Mouse (Mus musculus): ENCODE data around the gene Ints7. TPM values are rescaled to one million over a fixed set of nuclear protein-coding genes. Genes with fewer than 3 reads are reported as not detected.

Gene Ints7
- polyA plus RNA-seq, 1 experiment from 2014 or later, result 78.0 TPM

- no peak overlapping the region for H3K27ac ChIP-seq (replicated peaks)
- no peaks in the 10 kb centered on the region for H3K36me3 ChIP-seq
- DNase-seq (ENCODE audit: low spot score), result no peak
- peaks cover 57% of the 10 kb centered on the region for H3K27me3 ChIP-seq (ENCODE audit: low read depth, poor library complexity, severe bottlenecking)
- H3K4me1 ChIP-seq, result peaks cover 46% of the 10 kb centered on the region
- no peaks in the 10 kb centered on the region for H3K9me3 ChIP-seq (replicated peaks)
- WGBS, result 66% methylated on average over 4 of the region's 4 CpGs
- H3K4me3 ChIP-seq, result no peak overlapping the region
Observed at GRCm38 (mm10) chr1:191642903-191643302, 67.5 kb downstream of the Ints7 start.

DNA sequence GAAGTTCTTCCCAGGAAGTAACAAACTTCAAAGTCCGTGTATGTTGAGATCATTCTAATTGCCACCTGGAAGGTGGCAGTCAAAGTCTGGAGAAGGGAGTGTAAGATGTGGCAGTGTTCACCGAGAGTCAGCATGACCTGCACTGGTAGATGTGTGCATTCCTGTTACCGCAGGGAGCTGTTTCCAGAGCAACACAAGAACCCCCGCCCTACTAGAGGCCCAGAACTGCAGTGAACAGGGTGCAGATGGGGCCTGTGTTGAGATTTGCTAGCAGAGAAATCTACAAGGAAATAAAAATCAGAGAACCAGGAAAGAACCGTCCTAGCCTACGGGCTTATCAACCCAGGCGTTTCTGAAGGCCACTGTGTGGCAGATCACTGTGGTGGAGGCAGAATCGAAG lies 70.5 kb downstream of the Ints7 start:
- H3K4me1 ChIP-seq, result peaks cover 40% of the 10 kb centered on the region
- no peak overlapping the region for H3K4me3 ChIP-seq
- H3K27me3 ChIP-seq (ENCODE audit: low read depth, poor library complexity, severe bottlenecking), result peaks cover 29% of the 10 kb centered on the region
- peak overlapping the region; percentile 42; the same call in 1 of the 2 replicates for H3K27ac ChIP-seq (replicated peaks)
- H3K9me3 ChIP-seq (replicated peaks), result no peaks in the 10 kb centered on the region
- WGBS, result 61% methylated on average over 8 of the region's 8 CpGs
- H3K36me3 ChIP-seq, result no peaks in the 10 kb centered on the region
- no peak for DNase-seq (ENCODE audit: low spot score)

- 86% methylated on average over 3 of the region's 3 CpGs for WGBS
Observed at GRCm38 (mm10) chr1:191647590-191647989, 72.2 kb downstream of the Ints7 start.

DNA sequence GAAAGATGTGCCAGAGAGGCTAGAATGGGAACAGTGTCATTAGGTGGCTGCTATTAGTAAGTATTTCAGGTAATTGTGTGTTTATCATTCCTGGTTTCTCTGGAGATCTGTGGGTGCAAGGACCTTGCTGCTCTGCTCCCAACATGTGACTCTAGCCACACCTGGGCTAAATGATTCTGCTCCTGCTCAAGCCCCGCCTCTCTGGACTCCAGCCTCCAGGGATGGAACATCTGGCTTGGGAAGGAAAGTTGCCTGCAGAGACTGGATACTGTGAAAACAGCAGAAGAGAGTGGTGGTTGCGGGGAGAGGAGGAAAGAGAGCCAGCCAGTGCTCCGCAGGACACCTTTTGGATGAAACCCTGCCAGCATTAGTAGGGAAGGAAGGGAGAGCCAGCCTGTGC lies 84.0 kb downstream of the Ints7 start:
- no peak for DNase-seq (ENCODE audit: low spot score)
- 66% methylated on average over 3 of the region's 3 CpGs for WGBS
- Histone ChIP-seq H3K27me3 (ENCODE audit: low read depth, poor library complexity, severe bottlenecking) (no peaks in the 10 kb centered on the region), H3K36me3 (no peaks in the 10 kb centered on the region), H3K9me3 (replicated peaks) (no peaks in the 10 kb centered on the region), H3K4me3 (no peak overlapping the region), H3K27ac (replicated peaks) (no peak overlapping the region), H3K4me1 (no peaks in the 10 kb centered on the region)

More at GRCm38 (mm10) chr1:191647590-191647989, 72.2 kb downstream of the Ints7 start:
- no peak for DNase-seq (ENCODE audit: low spot score)
- Histone ChIP-seq H3K27ac (replicated peaks) (no peak overlapping the region), H3K27me3 (ENCODE audit: low read depth, poor library complexity, severe bottlenecking) (peaks cover 25% of the 10 kb centered on the region), H3K4me1 (peaks cover 28% of the 10 kb centered on the region), H3K36me3 (no peaks in the 10 kb centered on the region), H3K4me3 (no peak overlapping the region), H3K9me3 (replicated peaks) (no peaks in the 10 kb centered on the region)

DNA sequence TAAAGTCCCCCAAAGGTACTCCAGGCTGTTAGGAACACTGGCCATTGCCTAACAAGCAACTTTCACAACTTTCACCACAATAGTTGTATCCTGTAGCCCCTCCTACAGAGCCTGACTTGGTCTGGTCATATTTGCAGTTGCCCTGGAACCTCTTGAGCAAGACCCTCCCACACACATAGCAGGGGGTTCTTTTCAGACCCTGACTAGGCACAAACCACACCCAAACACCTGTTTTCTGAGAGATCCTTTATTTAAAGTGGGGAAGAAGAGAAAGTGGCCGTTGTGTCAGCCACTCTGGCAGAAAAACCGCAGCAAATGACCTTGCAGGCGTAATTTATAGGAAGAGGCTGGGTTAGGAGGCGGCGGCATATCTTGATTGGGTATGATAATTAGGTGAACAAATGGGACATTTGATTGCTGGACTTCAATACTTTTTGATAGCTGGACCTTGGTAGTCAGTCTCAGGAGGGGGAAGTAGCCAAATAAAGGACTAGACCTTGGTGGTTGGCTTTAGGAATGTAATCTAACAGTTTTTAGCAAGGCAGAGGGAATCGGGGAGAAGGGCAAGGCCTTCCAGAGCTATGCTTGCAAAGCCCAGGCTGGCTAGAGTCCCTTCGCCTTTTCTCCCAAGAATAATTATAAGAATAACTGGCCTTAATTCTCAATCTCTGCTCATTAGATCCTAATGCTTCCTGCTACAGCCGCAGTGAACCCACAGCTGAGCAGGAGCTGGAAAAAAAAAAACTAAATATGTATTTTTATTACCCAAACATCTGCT lies 85.8 kb downstream of the Ints7 start:
- no peaks in the 10 kb centered on the region for H3K27me3 ChIP-seq (ENCODE audit: low read depth, poor library complexity, severe bottlenecking)
- H3K36me3 ChIP-seq, result no peaks in the 10 kb centered on the region
- DNase-seq (ENCODE audit: low spot score), result no peak
- H3K9me3 ChIP-seq (replicated peaks), result no peaks in the 10 kb centered on the region
- H3K4me3 ChIP-seq, result no peak overlapping the region
- H3K4me1 ChIP-seq, result no peaks in the 10 kb centered on the region
- H3K27ac ChIP-seq (replicated peaks), result no peak overlapping the region
- 82% methylated on average over 8 of the region's 8 CpGs for WGBS

- no peak for DNase-seq (ENCODE audit: low spot score)
- WGBS, result 87% methylated on average over 9 of the region's 9 CpGs
Observed at GRCm38 (mm10) chr1:191662178-191662898, 86.9 kb downstream of the Ints7 start.

DNA sequence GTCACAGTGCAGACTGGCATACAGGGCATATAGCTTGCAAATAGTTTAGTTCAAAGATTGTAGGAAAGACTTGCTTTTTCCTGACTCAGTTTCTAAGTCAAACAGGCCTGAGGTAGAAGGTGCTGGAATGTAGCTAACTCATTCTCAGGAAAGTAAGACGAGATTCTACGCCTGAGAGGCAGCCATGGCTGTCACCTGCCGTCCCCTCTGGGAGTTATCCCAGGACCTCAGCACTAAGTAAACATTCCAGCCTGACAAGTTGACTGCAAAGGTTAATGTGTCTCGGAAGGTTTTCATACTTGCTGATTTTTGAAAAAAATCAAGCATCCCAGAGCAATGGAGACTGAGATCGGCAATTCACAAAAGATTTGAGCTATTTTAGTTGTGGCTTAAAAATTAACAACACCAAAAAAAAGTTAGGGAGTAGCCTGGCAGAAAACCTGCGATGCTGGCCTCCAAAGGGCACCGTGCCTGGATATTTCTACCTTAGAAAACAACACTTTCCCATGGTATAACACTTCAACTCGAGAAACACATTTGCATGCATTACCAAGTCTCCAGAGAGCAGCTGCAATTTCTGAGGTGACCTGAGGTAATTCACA lies 87.6 kb downstream of the Ints7 start:
- Histone ChIP-seq H3K36me3 (no peaks in the 10 kb centered on the region), H3K9me3 (replicated peaks) (no peaks in the 10 kb centered on the region), H3K27ac (replicated peaks) (no peak overlapping the region), H3K4me3 (no peak overlapping the region), H3K27me3 (ENCODE audit: low read depth, poor library complexity, severe bottlenecking) (no peaks in the 10 kb centered on the region), H3K4me1 (no peaks in the 10 kb centered on the region)
- 73% methylated on average over 8 of the region's 8 CpGs for WGBS
- no peak for DNase-seq (ENCODE audit: low spot score)

More at GRCm38 (mm10) chr1:191662178-191662898, 86.9 kb downstream of the Ints7 start:
- Histone ChIP-seq H3K4me1 (no peaks in the 10 kb centered on the region), H3K27ac (replicated peaks) (no peak overlapping the region), H3K9me3 (replicated peaks) (no peaks in the 10 kb centered on the region), H3K36me3 (no peaks in the 10 kb centered on the region), H3K27me3 (ENCODE audit: low read depth, poor library complexity, severe bottlenecking) (no peaks in the 10 kb centered on the region), H3K4me3 (no peak overlapping the region)

GRCm38 (mm10) chr1:191663603-191664002 lies 88.2 kb downstream of the Ints7 start:
- H3K9me3 ChIP-seq (replicated peaks), result no peaks in the 10 kb centered on the region
- H3K27ac ChIP-seq (replicated peaks), result no peak overlapping the region
- H3K4me3 ChIP-seq, result no peak overlapping the region
- no peaks in the 10 kb centered on the region for H3K27me3 ChIP-seq (ENCODE audit: low read depth, poor library complexity, severe bottlenecking)
- H3K36me3 ChIP-seq, result no peaks in the 10 kb centered on the region
- DNase-seq (ENCODE audit: low spot score), result no peak
- H3K4me1 ChIP-seq, result no peaks in the 10 kb centered on the region
- 90% methylated on average over 6 of the region's 6 CpGs for whole genome bisulfite sequencing

DNA sequence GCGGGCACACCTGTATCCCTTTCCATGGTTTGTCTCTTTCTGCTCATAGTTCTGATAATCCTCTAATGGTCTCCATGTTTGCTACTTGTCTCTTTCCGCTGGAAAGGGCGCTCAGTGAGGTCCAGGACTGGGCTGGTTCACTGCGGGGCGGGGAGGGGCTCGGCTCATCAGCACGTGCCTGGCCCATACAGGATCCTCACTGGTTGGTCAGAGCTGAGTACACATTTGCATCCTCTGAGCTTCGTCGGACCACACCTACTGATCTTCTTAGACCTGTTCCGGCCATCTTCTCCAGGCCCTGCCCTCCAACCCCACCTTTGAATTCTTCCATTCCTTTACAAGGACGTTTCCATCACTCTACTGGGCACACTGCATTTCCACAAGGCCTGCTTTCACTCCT lies 90.9 kb downstream of the Ints7 start:
- no peaks in the 10 kb centered on the region for H3K4me1 ChIP-seq
- H3K27ac ChIP-seq (replicated peaks), result no peak overlapping the region
- 82% methylated on average over 11 of the region's 11 CpGs for WGBS

GRCm38 (mm10) chr1:191668030-191668429 lies 92.6 kb downstream of the Ints7 start:
- WGBS, result 93% methylated on average over 9 of the region's 9 CpGs
- Histone ChIP-seq H3K27me3 (ENCODE audit: low read depth, poor library complexity, severe bottlenecking) (no peaks in the 10 kb centered on the region), H3K9me3 (replicated peaks) (no peaks in the 10 kb centered on the region), H3K4me3 (no peak overlapping the region), H3K36me3 (no peaks in the 10 kb centered on the region), H3K4me1 (no peaks in the 10 kb centered on the region), H3K27ac (replicated peaks) (no peak overlapping the region)
- DNase-seq (ENCODE audit: low spot score), result no peak

More for the DNA sequence above, 90.9 kb downstream of the Ints7 start:
- Histone ChIP-seq H3K9me3 (replicated peaks) (no peaks in the 10 kb centered on the region), H3K4me3 (no peak overlapping the region), H3K36me3 (no peaks in the 10 kb centered on the region), H3K27me3 (ENCODE audit: low read depth, poor library complexity, severe bottlenecking) (no peaks in the 10 kb centered on the region)
- DNase-seq (ENCODE audit: low spot score), result no peak

All from midbrain, embryonic 10.5 days (tissue).